Mouse (Mus musculus) ES-E14 (cell line): ENCODE measurements around the gene Abhd16a.

Experiments used
- ZC3H11A ChIP-seq: IDR thresholded peaks from 2 replicates; pipeline ENCODE4 v1.6.1; 2012; ENCODE audit warnings: low read depth, mild to moderate bottlenecking, inconsistent platforms, low read length, borderline replicate concordance
- ZNF384 ChIP-seq: IDR thresholded peaks from 2 replicates; pipeline ENCODE4 v1.6.1; 2012; ENCODE audit warnings: low read depth, low read length, inconsistent platforms

DNA sequence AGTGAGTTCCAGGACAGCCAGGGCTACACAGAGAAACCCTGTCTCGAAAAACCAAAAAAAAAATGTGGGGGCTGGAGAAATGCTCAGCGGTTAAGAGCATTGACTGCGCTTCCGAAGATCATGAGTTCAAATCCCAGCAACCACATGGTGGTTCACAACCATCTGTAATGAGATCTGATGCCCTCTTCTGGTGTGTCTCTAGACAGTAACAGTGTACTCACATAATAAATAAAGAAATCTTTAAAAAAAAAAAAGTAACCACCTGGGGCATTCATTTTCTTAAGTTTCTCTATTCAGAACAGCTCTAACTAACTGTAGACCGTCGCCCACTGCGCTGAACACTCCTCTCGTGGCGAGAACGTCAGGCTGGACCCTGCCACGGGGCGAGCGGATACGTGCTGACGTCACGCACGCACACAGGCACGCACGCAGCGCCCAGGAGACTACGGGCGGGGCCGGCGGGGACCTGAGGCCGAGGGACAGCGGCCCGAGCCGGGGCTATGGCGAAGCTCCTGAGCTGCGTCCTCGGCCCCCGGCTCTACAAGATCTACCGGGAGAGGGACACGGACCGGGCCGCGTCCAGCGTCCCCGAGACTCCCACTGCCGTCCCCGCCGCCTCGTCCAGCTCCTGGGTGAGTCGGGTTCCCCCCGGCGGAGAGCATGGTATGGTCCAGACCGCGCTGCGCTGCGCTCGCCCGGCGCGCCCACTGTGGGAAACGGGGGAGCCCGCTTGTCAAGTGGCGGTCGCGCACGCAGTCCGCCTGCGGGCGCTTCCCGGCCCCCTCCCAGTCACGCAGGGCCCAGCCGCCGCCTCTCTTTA lies at the start of gene Abhd16a:
- 0 out of 2 replicates have a peak, but pooled peaks have one; percentile 43 for TF ChIP-seq ZNF384
- no peak for TF ChIP-seq ZC3H11A
